8 mouse cellular contexts compared by ENCODE assay signal in the genomic region with DNA sequence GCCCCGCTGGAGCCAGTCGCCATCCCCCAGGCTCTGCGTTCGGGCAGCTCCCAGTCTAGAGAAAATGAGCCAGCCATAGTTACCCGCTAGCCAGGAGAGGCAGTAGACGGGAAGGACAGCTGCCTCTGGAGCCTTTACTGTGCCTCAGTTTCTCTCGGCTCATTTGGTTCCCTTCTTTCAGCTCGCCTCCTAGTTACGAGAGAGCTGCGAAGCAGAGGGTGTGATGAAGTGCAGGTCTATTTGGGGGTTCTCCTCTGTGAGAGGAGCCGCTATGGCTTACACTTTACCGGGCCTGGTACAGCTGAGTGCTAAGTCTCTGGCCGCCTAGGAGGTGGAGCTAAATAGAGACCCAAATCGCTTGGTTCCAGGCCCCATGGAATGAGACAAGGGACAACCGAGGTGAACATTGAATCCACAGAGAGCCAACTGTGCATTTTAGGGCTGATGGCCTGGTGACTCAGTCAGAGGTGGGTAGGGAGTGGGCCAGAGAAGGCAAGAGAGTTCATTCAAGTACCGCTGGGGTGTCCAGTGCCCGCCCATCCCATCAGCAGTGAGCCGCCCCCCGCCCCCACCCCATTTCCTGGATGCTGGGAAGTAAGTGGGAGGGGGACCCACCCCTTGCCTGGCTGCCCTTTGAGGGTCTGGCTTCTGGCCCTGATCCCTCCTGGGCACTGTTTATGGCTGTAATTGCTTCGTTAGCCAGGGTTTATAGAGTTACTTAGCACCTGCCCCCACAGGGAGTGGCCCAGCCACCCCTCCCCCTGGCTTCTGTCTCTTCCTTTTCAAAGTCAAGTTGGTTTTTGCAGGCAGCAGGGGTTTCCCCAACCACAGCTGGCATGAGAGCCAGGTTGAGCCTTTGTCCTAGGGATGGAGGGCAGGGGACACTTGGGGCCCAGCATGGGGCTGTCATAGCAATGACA. TPM values are rescaled to one million over a fixed set of nuclear protein-coding genes. Genes with fewer than 3 reads are reported as not detected.
DNase-seq lines count a peak whose midpoint lies in the region; ATAC-seq and TF ChIP-seq lines count a peak whose summit lies in the region.

No protein-coding gene starts in this region.

- H3K4me3 ChIP-seq in heart, embryonic 12.5 days: peak overlapping the region; percentile 90
- peak overlapping the region; percentile 56 for H3K4me3 ChIP-seq in midbrain, embryonic 14.5 days (replicated peaks; ENCODE audit: low read depth, low read length)
- peak overlapping the region; percentile 54 for H3K4me3 ChIP-seq in thymus, adult 2 months (ENCODE audit: control insufficient read depth, insufficient read depth, low read length)

- no peak for TF ChIP-seq POLR2A in thymus, adult 2 months (IDR thresholded peaks at IDR 0.05; ENCODE audit: control insufficient read depth, extremely low read depth, insufficient read depth, low read length, poor library complexity)

- peak overlapping the region; percentile 93 for H3K27ac ChIP-seq in heart, embryonic 12.5 days (ENCODE audit: poor library complexity, severe bottlenecking)
- no peak overlapping the region for H3K27ac ChIP-seq in midbrain, embryonic 14.5 days (replicated peaks; ENCODE audit: low read depth, low read length)
- H3K27ac ChIP-seq in thymus, adult 2 months (ENCODE audit: control insufficient read depth, insufficient read depth, low read length): no peak overlapping the region

- WGBS in heart, embryonic 12.5 days: 10% methylated on average over 20 of the region's 20 CpGs
- 4% methylated on average over 20 of the region's 20 CpGs for WGBS in midbrain, embryonic 14.5 days
- WGBS in thymus, adult 2 months: 16% methylated on average over 20 of the region's 20 CpGs

- no peak for ATAC-seq in heart, embryonic 12.5 days (ENCODE audit: insufficient number of reproducible peaks, low FRiP score)
- ATAC-seq in midbrain, embryonic 14.5 days (ENCODE audit: low FRiP score, low TSS enrichment): no peak

- H3K4me1 ChIP-seq in heart, embryonic 12.5 days (replicated peaks): peaks cover 48% of the 10 kb centered on the region
- H3K4me1 ChIP-seq in midbrain, embryonic 14.5 days (ENCODE audit: control insufficient read depth, insufficient read depth, low read length): peaks cover 13% of the 10 kb centered on the region
- peaks cover 27% of the 10 kb centered on the region for H3K4me1 ChIP-seq in thymus, adult 2 months (replicated peaks; ENCODE audit: control insufficient read depth, insufficient read depth, low read length)

- peak overlapping the region; percentile 94 for H3K9ac ChIP-seq in heart, embryonic 12.5 days
- H3K9ac ChIP-seq in midbrain, embryonic 14.5 days (replicated peaks; ENCODE audit: low read length): peak overlapping the region; percentile 23; the same call in 1 of the 2 replicates

- peaks cover 1% of the 10 kb centered on the region; the same call in 1 of the 2 replicates for H3K36me3 ChIP-seq in heart, embryonic 12.5 days
- H3K36me3 ChIP-seq in midbrain, embryonic 14.5 days (ENCODE audit: control insufficient read depth, insufficient read depth, low read length): no peaks in the 10 kb centered on the region
- H3K36me3 ChIP-seq in thymus, adult 2 months (ENCODE audit: control insufficient read depth, insufficient read depth, low read length): no peaks in the 10 kb centered on the region

- DNase-seq in 416B (ENCODE audit: low read depth) (peak; percentile 45), MN1 (ENCODE audit: low spot score) (peak; percentile 71)
- DNase-seq in kidney, postnatal 14 days: peak; percentile 57
- no peak for DNase-seq in midbrain, embryonic 14.5 days
- DNase-seq in thymus, adult 2 months: peak; percentile 40
- DNase-seq in ovary, postnatal 36 days (ENCODE audit: low spot score): no peak
- DNase-seq in left cerebral cortex, postnatal 25 days (ENCODE audit: low spot score in 2 of 2): no peak

- H3K9me3 ChIP-seq in heart, embryonic 12.5 days (replicated peaks): no peaks in the 10 kb centered on the region
- no peaks in the 10 kb centered on the region for H3K9me3 ChIP-seq in midbrain, embryonic 14.5 days (ENCODE audit: control insufficient read depth, low read length)

- no peak for TF ChIP-seq CTCF in thymus, adult 2 months (IDR thresholded peaks at IDR 0.05; ENCODE audit: borderline replicate concordance, control insufficient read depth, extremely low read depth, insufficient read depth, low read length, poor library complexity)

- H3K27me3 ChIP-seq in heart, embryonic 12.5 days (replicated peaks): no peaks in the 10 kb centered on the region
- H3K27me3 ChIP-seq in midbrain, embryonic 14.5 days (ENCODE audit: control insufficient read depth, insufficient read depth, low read length): peaks cover 23% of the 10 kb centered on the region
- no peaks in the 10 kb centered on the region; the same call in 1 of the 2 replicates for H3K27me3 ChIP-seq in thymus, adult 2 months (ENCODE audit: control insufficient read depth, insufficient read depth, low read length)

- intact Hi-C loops in left cerebral cortex, postnatal 25 days (cut with DNase I): loop anchor here (5.0 kb wide), 1 partner anchor 138 kb away; no protein-coding TSS in a partner anchor

- H3K4me2 ChIP-seq in heart, embryonic 12.5 days: peak overlapping the region; percentile 90
- peak overlapping the region; percentile 95 for H3K4me2 ChIP-seq in midbrain, embryonic 14.5 days (ENCODE audit: low read length)

RNA-seq across cellular contexts. Expression of gene Tfeb, which starts 2.3 kb away (rescaled TPM):
- 22.7 and 24.5 TPM in 2 replicates for polyA plus RNA-seq in heart, embryonic 12.5 days (2016; fragmentation: Nextera tagmentation; extraction: Ambion mirVana)
- polyA plus RNA-seq in midbrain, embryonic 14.5 days (2014; fragmentation: Nextera tagmentation; extraction: Ambion mirVana): 1.6 and 2.7 TPM in 2 replicates
- polyA plus RNA-seq in thymus, adult 2 months (2012; rRNA removed): 25.3 and 25.5 TPM in 2 replicates
- total RNA-seq in left cerebral cortex, postnatal 25 days (2021): 10 to 100 TPM in 1 of 2 experiments, 1 to 10 TPM in 1; 8.2 to 11.5 TPM

RNA-seq across cellular contexts. Expression of gene Pgc, which starts 12.5 kb away (rescaled TPM):
- not detected in 2 replicates for polyA plus RNA-seq in heart, embryonic 12.5 days (2016; fragmentation: Nextera tagmentation; extraction: Ambion mirVana)
- polyA plus RNA-seq in midbrain, embryonic 14.5 days (2014; fragmentation: Nextera tagmentation; extraction: Ambion mirVana): not detected in 2 replicates
- polyA plus RNA-seq in thymus, adult 2 months (2012; rRNA removed): 4.4 and 6.0 TPM in 2 replicates
- not detected for total RNA-seq in left cerebral cortex, postnatal 25 days (2021)

RNA-seq across cellular contexts. Expression of gene Prickle4, which starts 44.6 kb away (rescaled TPM):
- 0.56 TPM in 1 of 2 replicates, not detected in the other for polyA plus RNA-seq in heart, embryonic 12.5 days (2016; fragmentation: Nextera tagmentation; extraction: Ambion mirVana)
- 2.1 TPM in 1 of 2 replicates, not detected in the other for polyA plus RNA-seq in midbrain, embryonic 14.5 days (2014; fragmentation: Nextera tagmentation; extraction: Ambion mirVana)
- 4.0 and 5.5 TPM in 2 replicates for polyA plus RNA-seq in thymus, adult 2 months (2012; rRNA removed)
- 1 to 10 TPM; 4.2 to 5.7 TPM for total RNA-seq in left cerebral cortex, postnatal 25 days (2021)

RNA-seq across cellular contexts. Expression of gene Gm21981, which starts 44.9 kb away (rescaled TPM):
- 0.15 and 0.19 TPM in 2 replicates for polyA plus RNA-seq in heart, embryonic 12.5 days (2016; fragmentation: Nextera tagmentation; extraction: Ambion mirVana)
- 5.4 and 7.2 TPM in 2 replicates for polyA plus RNA-seq in midbrain, embryonic 14.5 days (2014; fragmentation: Nextera tagmentation; extraction: Ambion mirVana)
- 1.0 and 1.4 TPM in 2 replicates for polyA plus RNA-seq in thymus, adult 2 months (2012; rRNA removed)
- 1 to 10 TPM; 3.3 to 3.8 TPM for total RNA-seq in left cerebral cortex, postnatal 25 days (2021)

RNA-seq across cellular contexts. Expression of gene Frs3, which starts 50.3 kb away (rescaled TPM):
- 4.6 and 5.1 TPM in 2 replicates for polyA plus RNA-seq in heart, embryonic 12.5 days (2016; fragmentation: Nextera tagmentation; extraction: Ambion mirVana)
- 32.3 and 33.2 TPM in 2 replicates for polyA plus RNA-seq in midbrain, embryonic 14.5 days (2014; fragmentation: Nextera tagmentation; extraction: Ambion mirVana)
- 7.0 and 7.1 TPM in 2 replicates for polyA plus RNA-seq in thymus, adult 2 months (2012; rRNA removed)
- 10 to 100 TPM; 22.0 to 24.2 TPM for total RNA-seq in left cerebral cortex, postnatal 25 days (2021)

Comparison
In these comparisons a context has a peak if more than half of its experiments do, and no peak if none do; other contexts are left out.
1. DNase-seq: peak in 416B (single experiment), MN1 (single experiment), kidney, postnatal 14 days (single experiment) and thymus, adult 2 months (single experiment); none in midbrain, embryonic 14.5 days (single experiment), ovary, postnatal 36 days (single experiment) and left cerebral cortex, postnatal 25 days (0 of 2).
2. Peak in every context shown above with its lines, with median percentiles within 50 percentile points of each other: H3K4me3 ChIP-seq.